In genomic region chr17:87300340-87300739, GRCm38 (mm10) we compare ENCODE assay signal across 28 mouse cellular contexts.
"Had no signal": no experiment of that assay in that cellular context is flagged by ENCODE, and none has a peak within 500 bp of the region (broad histone marks: within the 10 kb centered on the region; RNA-seq: fewer than 3 reads in every experiment).

No protein-coding gene starts in this region.

- H3K27ac ChIP-seq: intestine, embryonic 15.5 days; layer of hippocampus, adult 2 months; left cerebral cortex, adult 2 months; limb, embryonic 12.5 days; limb, embryonic 15.5 days; liver, embryonic 12.5 days; liver, embryonic 15.5 days; lung, embryonic 15.5 days; midbrain, embryonic 10.5 days; midbrain, embryonic 13.5 days; neural tube, embryonic 13.5 days; stomach, embryonic 15.5 days had no signal

- H3K4me1 ChIP-seq: midbrain, embryonic 10.5 days; midbrain, embryonic 13.5 days; neural tube, embryonic 13.5 days had no signal

- H3K36me3 ChIP-seq: intestine, embryonic 15.5 days; limb, embryonic 12.5 days; limb, embryonic 15.5 days; lung, embryonic 15.5 days; midbrain, embryonic 10.5 days; midbrain, embryonic 13.5 days; neural tube, embryonic 13.5 days; stomach, embryonic 15.5 days had no signal

- H3K9ac ChIP-seq: intestine, embryonic 15.5 days; limb, embryonic 12.5 days; limb, embryonic 15.5 days; liver, embryonic 12.5 days; liver, embryonic 15.5 days; lung, embryonic 15.5 days; midbrain, embryonic 13.5 days; neural tube, embryonic 13.5 days; stomach, embryonic 15.5 days had no signal

- H3K4me3 ChIP-seq: intestine, embryonic 15.5 days; layer of hippocampus, adult 2 months; left cerebral cortex, adult 2 months; limb, embryonic 12.5 days; limb, embryonic 15.5 days; liver, embryonic 12.5 days; liver, embryonic 15.5 days; lung, embryonic 15.5 days; megakaryocyte, embryonic 14.5 days; midbrain, embryonic 10.5 days; midbrain, embryonic 13.5 days; myocyte; neural tube, embryonic 13.5 days; stomach, embryonic 15.5 days had no signal

- DNase-seq: kidney, adult 11 months; kidney, adult 9 months; kidney, postnatal 14 days; kidney, postnatal 4 days; layer of hippocampus, postnatal 36 days; left cerebral cortex, postnatal 4 days; lung, adult 18-20 months; lung, postnatal 10 days; lung, postnatal 36 days; retina, postnatal 1 day; right cerebral cortex, postnatal 25 days; spleen, adult 18-20 months; thymus, postnatal 36 days had no signal

- ATAC-seq: intestine, embryonic 15.5 days; liver, embryonic 12.5 days; midbrain, embryonic 13.5 days; midbrain, embryonic 16.5 days had no signal

- H3K27me3 ChIP-seq: intestine, embryonic 15.5 days; limb, embryonic 12.5 days; limb, embryonic 15.5 days; liver, embryonic 12.5 days; liver, embryonic 15.5 days; lung, embryonic 15.5 days; megakaryocyte, embryonic 14.5 days; midbrain, embryonic 13.5 days; neural tube, embryonic 13.5 days; stomach, embryonic 15.5 days had no signal

- H3K4me2 ChIP-seq: intestine, embryonic 15.5 days; limb, embryonic 12.5 days; limb, embryonic 15.5 days; liver, embryonic 12.5 days; liver, embryonic 15.5 days; lung, embryonic 15.5 days; midbrain, embryonic 13.5 days; neural tube, embryonic 13.5 days; stomach, embryonic 15.5 days had no signal

- H3K9me3 ChIP-seq: intestine, embryonic 15.5 days; limb, embryonic 12.5 days; limb, embryonic 15.5 days; liver, embryonic 12.5 days; liver, embryonic 15.5 days; lung, embryonic 15.5 days; midbrain, embryonic 10.5 days; midbrain, embryonic 13.5 days; neural tube, embryonic 13.5 days; stomach, embryonic 15.5 days had no signal
